Mouse (Mus musculus) forebrain, embryonic 14.5 days (tissue): ENCODE measurements around the gene Elovl5. TPM values are rescaled to one million over a fixed set of nuclear protein-coding genes. Genes with fewer than 3 reads are reported as not detected.
A peak's percentile ranks its signal among the peaks of the same experiment; 100 is the strongest.

Source experiments
- ATAC-seq: fragments of 200-750 bp; cut with Nextera tagmentation; 2 replicates; pipeline ENCODE4 v1.8.0; 2017; ENCODE audit warnings: mild to moderate bottlenecking, moderate library complexity
- DNase-seq: peaks from one replicate; pipeline ENCODE4 v3.0.0-alpha.2; 2015; ENCODE audit warnings: low spot score
- H3K27ac ChIP-seq: fragments of 300-500 bp; sonication (generic); 2 replicates; pipeline ENCODE4 v1.5.1; 2014; ENCODE audit warnings: low read depth, mild to moderate bottlenecking, control low read depth, low read length, moderate library complexity
- H3K27me3 ChIP-seq: fragments of 300-500 bp; sonication (generic); replicated peaks from 2 replicates; pipeline ENCODE4 v1.6.1; 2014; ENCODE audit warnings: low read length, control low read depth, mixed read lengths; ENCODE audit not compliant: control insufficient read depth, insufficient read depth
- H3K36me3 ChIP-seq: fragments of 300-500 bp; sonication (generic); 2 replicates; pipeline ENCODE4 v1.6.1; 2014; ENCODE audit warnings: low read length, control low read depth; ENCODE audit not compliant: control insufficient read depth, insufficient read depth
- H3K4me1 ChIP-seq: fragments of 300-500 bp; sonication (generic); 2 replicates; pipeline ENCODE4 v1.6.1; 2014; ENCODE audit warnings: antibody characterized with exemption, low read length, control low read depth; ENCODE audit not compliant: control insufficient read depth, insufficient read depth
- H3K4me2 ChIP-seq: fragments of 300-500 bp; sonication (generic); 2 replicates; pipeline ENCODE4 v1.6.1; 2014; ENCODE audit warnings: mild to moderate bottlenecking, control low read depth, low read length
- H3K4me3 ChIP-seq: fragments of 300-500 bp; sonication (generic); 2 replicates; pipeline ENCODE4 v1.5.1; 2014; ENCODE audit warnings: low read depth, low read length, control low read depth
- H3K9ac ChIP-seq: fragments of 300-500 bp; sonication (generic); 2 replicates; pipeline ENCODE4 v1.6.1; 2014; ENCODE audit warnings: mild to moderate bottlenecking, low read length, control low read depth, moderate library complexity
- H3K9me3 ChIP-seq: fragments of 300-500 bp; sonication (generic); replicated peaks from 2 replicates; pipeline ENCODE4 v1.6.1; 2016; ENCODE audit warnings: low read length, control low read depth, mixed read lengths; ENCODE audit not compliant: control insufficient read depth
- WGBS: fragments of 180-500 bp; shearing (Covaris S2); extraction: QIAGEN DNeasy Blood & Tissue Kit; methylation state at CpG from one replicate; pipeline ENCODE4 v1.1.7; 2014; 5-methylcytosine and 5-hydroxymethylcytosine counted together
- polyA plus RNA-seq: library from polyadenylated mRNA; unstranded; fragments of >200 nt; fragmentation: Nextera tagmentation; extraction: Ambion mirVana; gene quantifications from 2 replicates; pipeline ENCODE4 v1.2.1, GENCODE M21; 2014

Gene Elovl5
- polyA plus RNA-seq, 1 experiment from 2014 or later, result 66.9 TPM

DNA sequence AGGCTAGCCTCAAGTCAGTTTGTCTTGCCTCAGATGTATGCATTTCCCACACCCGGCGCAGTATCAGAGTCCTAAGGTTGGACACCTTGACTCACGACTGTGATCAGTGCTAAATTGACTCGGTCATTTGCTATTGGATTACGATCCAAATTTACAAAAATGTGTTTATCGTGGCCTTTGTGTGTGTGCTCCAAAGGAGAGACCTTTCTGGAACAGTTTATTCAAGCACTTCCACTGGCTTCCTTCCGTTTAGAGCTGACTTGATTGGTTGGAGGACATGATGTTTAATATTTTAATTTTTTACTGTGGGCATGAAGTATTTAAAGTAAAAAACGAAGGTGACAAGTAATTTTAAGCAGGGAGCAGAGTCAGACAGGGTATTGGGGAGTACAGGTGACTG lies 38.8 kb downstream of the Elovl5 start:
- Histone ChIP-seq H3K4me2 (no peak overlapping the region), H3K27ac (no peak overlapping the region), H3K9ac (no peak overlapping the region), H3K9me3 (no peaks in the 10 kb centered on the region), H3K36me3 (peaks cover 2% of the 10 kb centered on the region), H3K4me3 (no peak overlapping the region), H3K27me3 (no peaks in the 10 kb centered on the region), H3K4me1 (no peaks in the 10 kb centered on the region)
- DNase-seq (no peak), ATAC-seq (no peak)
- WGBS, result 92% methylated on average over 8 of the region's 8 CpGs

DNA sequence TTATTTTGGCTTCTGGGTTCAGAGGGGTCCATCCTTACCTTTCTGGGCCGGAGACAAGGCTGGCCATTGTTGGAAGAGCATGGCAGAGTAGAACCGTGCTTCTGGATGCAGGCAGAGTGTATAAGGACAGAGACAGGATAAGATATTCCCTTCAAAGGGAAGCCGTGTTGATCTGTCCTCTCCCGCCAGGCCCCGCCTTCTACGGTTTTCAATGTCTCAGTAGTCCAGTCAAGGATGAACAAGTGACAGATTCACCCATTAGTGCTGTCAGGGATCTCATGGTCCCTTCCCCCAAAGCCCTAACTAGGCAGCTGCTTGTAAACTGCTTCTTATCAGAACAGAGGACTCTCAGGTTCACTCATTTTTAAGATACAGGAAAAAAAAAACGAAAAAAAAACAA lies 41.2 kb downstream of the Elovl5 start:
- Histone ChIP-seq H3K4me1 (no peaks in the 10 kb centered on the region), H3K27me3 (no peaks in the 10 kb centered on the region), H3K4me2 (no peak overlapping the region), H3K9me3 (no peaks in the 10 kb centered on the region), H3K4me3 (no peak overlapping the region), H3K27ac (no peak overlapping the region), H3K36me3 (peaks cover 9% of the 10 kb centered on the region), H3K9ac (no peak overlapping the region)
- DNase-seq (no peak), ATAC-seq (no peak)
- 88% methylated on average over 7 of the region's 7 CpGs for WGBS

DNA sequence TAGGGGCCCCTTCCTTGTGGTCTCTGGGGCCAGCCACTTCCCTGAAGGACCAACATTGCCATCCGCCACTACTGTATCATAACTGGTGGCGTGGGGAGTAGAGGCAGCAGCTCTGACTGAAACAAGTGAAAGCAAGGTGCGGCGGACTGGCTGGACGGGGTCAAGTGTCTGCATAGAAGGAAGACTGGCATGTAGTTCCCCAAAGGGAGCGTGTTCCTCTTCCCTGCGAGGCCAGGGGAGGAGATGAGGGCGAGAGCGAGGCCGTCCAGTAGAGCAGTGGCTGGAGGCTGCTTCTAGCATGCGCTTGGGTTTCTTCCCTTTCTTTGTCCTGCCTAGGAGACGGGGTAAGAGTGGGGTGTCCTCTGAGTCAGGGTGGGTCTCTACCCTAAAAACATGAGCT lies 42.6 kb downstream of the Elovl5 start:
- Histone ChIP-seq H3K9me3 (no peaks in the 10 kb centered on the region), H3K9ac (no peak overlapping the region), H3K4me2 (no peak overlapping the region), H3K27me3 (no peaks in the 10 kb centered on the region), H3K4me1 (0 out of 2 replicates have a peak, but pooled peaks cover under 1% of the 10 kb centered on the region), H3K27ac (no peak overlapping the region), H3K36me3 (peaks cover 9% of the 10 kb centered on the region), H3K4me3 (no peak overlapping the region)
- ATAC-seq (no peak), DNase-seq (no peak)
- 98% methylated on average over 12 of the region's 12 CpGs for WGBS

DNA sequence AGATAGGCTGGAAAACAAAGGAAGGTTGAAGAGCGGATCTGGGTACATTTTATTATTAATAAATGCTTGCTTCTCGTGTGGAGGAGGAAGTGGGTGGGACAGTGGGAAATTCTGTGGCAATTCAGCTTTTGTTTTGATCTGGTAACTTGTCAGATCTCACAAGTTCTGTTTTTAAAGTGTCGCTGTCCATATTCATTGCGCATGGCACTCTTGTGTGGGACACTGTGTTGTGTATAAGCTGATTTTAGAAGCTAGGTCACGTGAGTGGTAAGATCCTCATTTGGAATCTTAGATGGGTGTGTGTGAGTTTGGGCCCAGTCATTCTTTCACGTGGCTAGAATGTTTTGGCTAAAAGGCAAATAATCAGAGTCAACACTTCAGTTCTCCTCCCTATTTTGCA lies 44.2 kb downstream of the Elovl5 start:
- no peak overlapping the region for H3K4me3 ChIP-seq
- no peak overlapping the region for H3K9ac ChIP-seq
- H3K4me2 ChIP-seq, result no peak overlapping the region
- WGBS, result 82% methylated on average over 6 of the region's 6 CpGs
- H3K36me3 ChIP-seq, result peaks cover 9% of the 10 kb centered on the region
- DNase-seq (no peak), ATAC-seq (no peak)
- no peaks in the 10 kb centered on the region for H3K27me3 ChIP-seq
- no peak overlapping the region for H3K27ac ChIP-seq
- no peaks in the 10 kb centered on the region for H3K9me3 ChIP-seq
- 0 out of 2 replicates have a peak, but pooled peaks cover 2% of the 10 kb centered on the region for H3K4me1 ChIP-seq

DNA sequence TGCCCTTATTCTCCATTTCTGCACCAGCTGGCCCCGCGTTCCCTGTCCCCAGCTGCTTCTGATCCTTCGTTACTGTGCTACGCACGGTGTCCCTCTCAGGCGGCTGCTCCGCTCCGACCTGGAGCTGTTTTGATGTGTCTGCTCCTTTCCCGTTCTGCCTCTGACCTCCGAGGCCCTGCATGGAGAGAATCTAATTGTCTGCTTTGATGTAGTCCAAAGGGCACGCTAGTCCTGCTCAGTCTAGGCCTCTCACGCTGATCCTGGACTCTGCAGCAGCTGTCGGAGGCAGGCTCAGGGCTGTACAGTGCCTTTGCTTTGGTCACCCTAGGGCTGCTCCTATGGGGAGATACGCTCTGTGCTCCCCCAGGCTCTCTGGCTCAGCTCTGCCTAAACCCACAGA lies 46.9 kb downstream of the Elovl5 start:
- ATAC-seq (peak; percentile 48; the same call in 1 of the 2 replicates), DNase-seq (peak; percentile 24)
- H3K9me3 ChIP-seq, result no peaks in the 10 kb centered on the region
- 0 out of 2 replicates have a peak overlapping the region, but pooled peaks have one; percentile 21 for H3K27ac ChIP-seq
- peaks cover 9% of the 10 kb centered on the region for H3K36me3 ChIP-seq
- H3K4me1 ChIP-seq, result 0 out of 2 replicates have a peak, but pooled peaks cover 2% of the 10 kb centered on the region
- WGBS, result 65% methylated on average over 14 of the region's 14 CpGs
- no peak overlapping the region for H3K4me2 ChIP-seq
- no peaks in the 10 kb centered on the region for H3K27me3 ChIP-seq
- no peak overlapping the region for H3K4me3 ChIP-seq
- H3K9ac ChIP-seq, result no peak overlapping the region

DNA sequence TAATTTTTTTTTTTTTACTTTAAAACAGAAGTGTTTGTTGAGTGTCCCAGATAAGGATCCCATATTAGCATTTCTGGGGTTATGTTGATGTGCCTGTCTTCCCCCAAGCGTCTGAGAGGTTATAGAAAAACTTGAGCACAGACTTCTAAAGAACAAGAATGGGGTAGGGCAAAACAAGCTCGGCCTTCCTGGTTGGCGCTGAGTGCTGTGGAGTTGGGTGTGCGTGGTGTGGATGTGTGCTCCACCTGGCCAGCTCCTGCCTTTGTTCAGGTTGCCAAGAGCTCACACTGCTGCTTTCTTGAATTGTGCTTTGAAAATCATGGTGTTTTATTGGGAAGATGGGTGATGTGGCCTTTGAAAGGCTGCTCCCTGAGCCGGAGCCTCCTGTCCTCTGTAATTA lies 48.1 kb downstream of the Elovl5 start:
- Histone ChIP-seq H3K9me3 (no peaks in the 10 kb centered on the region), H3K9ac (no peak overlapping the region), H3K4me3 (no peak overlapping the region), H3K27ac (no peak overlapping the region), H3K36me3 (peaks cover 9% of the 10 kb centered on the region), H3K4me2 (no peak overlapping the region), H3K4me1 (0 out of 2 replicates have a peak, but pooled peaks cover 2% of the 10 kb centered on the region), H3K27me3 (no peaks in the 10 kb centered on the region)
- DNase-seq (no peak), ATAC-seq (no peak)
- 71% methylated on average over 5 of the region's 5 CpGs for WGBS

DNA sequence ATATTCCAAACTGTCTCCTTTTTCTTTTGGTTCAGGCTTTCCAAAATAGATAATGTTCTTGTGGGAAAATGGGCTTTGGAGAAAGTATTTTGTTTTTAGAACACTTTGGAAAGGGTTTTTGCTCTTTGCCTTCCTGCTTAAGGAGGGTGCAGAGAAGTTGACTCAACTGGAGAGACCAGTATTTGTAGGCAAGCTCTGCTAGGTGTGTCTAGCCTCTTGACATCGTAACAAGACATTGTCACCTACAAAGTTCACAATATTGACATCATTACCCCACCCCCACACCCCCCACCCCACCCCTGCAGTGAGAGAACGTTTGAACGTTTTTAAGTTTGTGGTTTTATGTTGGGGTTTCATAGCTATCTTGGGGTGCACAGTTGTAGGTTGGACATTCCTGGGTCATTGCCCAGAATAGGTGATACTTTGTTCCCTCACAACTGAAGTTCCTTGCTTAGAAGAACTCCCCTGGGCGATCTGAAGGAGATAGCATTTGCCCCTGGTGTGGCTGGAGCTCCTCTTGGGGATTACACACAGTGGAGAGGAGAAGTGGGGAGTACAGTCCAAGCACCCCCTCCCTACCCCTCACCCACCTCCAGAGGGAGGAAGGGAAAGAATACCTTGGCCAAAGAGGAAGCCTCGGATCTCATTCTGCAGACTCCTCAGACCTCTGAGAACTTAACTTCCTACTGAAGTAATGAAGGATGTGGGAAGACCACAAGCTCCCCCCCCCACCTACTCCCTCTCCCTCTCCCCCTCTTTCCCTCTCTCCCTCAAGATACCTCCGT lies 48.8 kb downstream of the Elovl5 start:
- WGBS, result 91% methylated on average over 6 of the region's 6 CpGs
- H3K9ac ChIP-seq, result no peak overlapping the region
- DNase-seq (no peak), ATAC-seq (no peak)
- no peak overlapping the region for H3K4me2 ChIP-seq
- H3K9me3 ChIP-seq, result no peaks in the 10 kb centered on the region
- H3K4me1 ChIP-seq, result 0 out of 2 replicates have a peak, but pooled peaks cover 2% of the 10 kb centered on the region
- H3K27me3 ChIP-seq, result no peaks in the 10 kb centered on the region
- no peak overlapping the region for H3K27ac ChIP-seq
- H3K4me3 ChIP-seq, result no peak overlapping the region
- peaks cover 8% of the 10 kb centered on the region for H3K36me3 ChIP-seq

DNA sequence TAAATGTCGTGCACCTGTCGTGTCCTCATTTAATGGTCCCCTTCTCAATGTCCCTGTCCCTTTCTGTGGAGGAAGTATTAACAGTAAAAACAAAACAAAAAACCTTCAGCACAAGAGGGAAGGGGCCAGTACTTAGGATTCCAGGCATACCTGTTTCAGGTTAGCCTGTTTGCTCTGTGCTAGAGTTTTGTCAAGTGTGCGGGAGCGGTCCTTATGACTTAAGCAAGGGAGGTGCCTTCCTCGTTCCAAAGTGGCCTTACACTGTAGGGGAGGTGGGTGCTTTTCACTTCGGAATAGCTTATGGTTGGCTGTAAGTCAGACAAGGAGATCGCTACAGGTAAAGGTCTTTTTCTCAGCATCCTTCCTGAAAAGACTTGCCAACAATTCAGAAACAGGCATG lies 49.7 kb downstream of the Elovl5 start:
- Histone ChIP-seq H3K4me3 (no peak overlapping the region), H3K36me3 (no peaks in the 10 kb centered on the region), H3K9ac (no peak overlapping the region), H3K4me2 (no peak overlapping the region), H3K9me3 (no peaks in the 10 kb centered on the region), H3K4me1 (0 out of 2 replicates have a peak, but pooled peaks cover 2% of the 10 kb centered on the region), H3K27me3 (no peaks in the 10 kb centered on the region), H3K27ac (no peak overlapping the region)
- 97% methylated on average over 7 of the region's 7 CpGs for WGBS
- ATAC-seq, result no peak
- DNase-seq, result no peak

DNA sequence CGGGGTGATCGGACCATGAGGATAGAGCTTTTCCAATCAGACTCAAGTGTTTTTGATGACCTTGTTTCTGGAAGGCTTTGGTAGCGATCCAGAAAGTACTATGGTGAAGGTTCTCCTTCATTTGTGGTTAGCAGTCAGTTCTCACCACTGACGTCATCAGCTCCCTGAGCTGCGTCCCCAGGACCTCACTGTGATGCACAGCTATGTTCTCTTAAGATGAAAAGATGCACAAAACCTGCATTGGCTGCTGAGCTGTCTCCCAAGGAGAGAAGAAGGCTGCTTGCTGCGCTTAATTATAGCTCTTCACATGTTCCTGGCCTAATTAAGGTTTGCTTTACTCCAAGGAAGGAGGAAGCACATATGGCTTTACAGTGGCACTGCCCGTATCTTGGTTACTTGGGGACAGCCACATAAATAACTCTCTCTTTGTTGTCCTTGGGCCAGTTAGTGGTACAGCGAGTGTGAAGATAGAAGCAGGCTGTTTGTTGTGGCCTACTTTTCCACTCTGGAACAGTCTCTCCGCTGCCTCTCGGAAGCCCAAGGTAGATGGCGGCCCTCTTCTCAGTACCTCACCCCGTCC lies 50.5 kb downstream of the Elovl5 start:
- H3K9ac ChIP-seq, result no peak overlapping the region
- 90% methylated on average over 12 of the region's 12 CpGs for WGBS
- ATAC-seq, result no peak
- no peaks in the 10 kb centered on the region for H3K9me3 ChIP-seq
- 0 out of 2 replicates have a peak, but pooled peaks cover 2% of the 10 kb centered on the region for H3K4me1 ChIP-seq
- peak; percentile 18 for DNase-seq
- no peak overlapping the region for H3K4me3 ChIP-seq
- no peak overlapping the region for H3K4me2 ChIP-seq
- no peaks in the 10 kb centered on the region for H3K27me3 ChIP-seq
- no peaks in the 10 kb centered on the region for H3K36me3 ChIP-seq
- H3K27ac ChIP-seq, result no peak overlapping the region
